Mouse (Mus musculus) hindbrain, embryonic 13.5 days (tissue): ENCODE measurements around the gene Myrip. TPM values are rescaled to one million over a fixed set of nuclear protein-coding genes. Genes with fewer than 3 reads are reported as not detected.
"Not testable (repeated sequence)": the region's sequence is repeated elsewhere in the genome, so short reads cannot be mapped to it uniquely, and the experiment has no call there.

Source experiments
- ATAC-seq: fragments of 200-750 bp; cut with Nextera tagmentation; 2 replicates; pipeline ENCODE4 v1.8.0; 2017; ENCODE audit warnings: moderate TSS enrichment; ENCODE audit not compliant: low FRiP score
- H3K27ac ChIP-seq: fragments of 300-500 bp; sonication (generic); 2 replicates; pipeline ENCODE4 v1.5.1; 2015; ENCODE audit warnings: inconsistent platforms, mild to moderate bottlenecking, moderate library complexity
- H3K27me3 ChIP-seq: fragments of 300-500 bp; sonication (generic); 2 replicates; pipeline ENCODE4 v1.6.1; 2015; ENCODE audit warnings: mild to moderate bottlenecking, inconsistent platforms
- H3K36me3 ChIP-seq: fragments of 300-500 bp; sonication (generic); 2 replicates; pipeline ENCODE4 v1.6.1; 2015; ENCODE audit warnings: mild to moderate bottlenecking, inconsistent platforms
- H3K4me1 ChIP-seq: fragments of 300-500 bp; sonication (generic); replicated peaks from 2 replicates; pipeline ENCODE4 v1.6.1; 2015; ENCODE audit warnings: inconsistent platforms
- H3K4me2 ChIP-seq: fragments of 300-500 bp; sonication (generic); 2 replicates; pipeline ENCODE4 v1.6.1; 2015; ENCODE audit warnings: inconsistent platforms, mild to moderate bottlenecking, moderate library complexity
- H3K4me3 ChIP-seq: fragments of 300-500 bp; sonication (generic); 2 replicates; pipeline ENCODE4 v1.5.1; 2015; ENCODE audit warnings: mild to moderate bottlenecking, inconsistent platforms
- H3K9ac ChIP-seq: fragments of 300-500 bp; sonication (generic); 2 replicates; pipeline ENCODE4 v1.6.1; 2015; ENCODE audit warnings: mild to moderate bottlenecking, inconsistent platforms
- H3K9me3 ChIP-seq: fragments of 300-500 bp; sonication (generic); 2 replicates; pipeline ENCODE4 v1.6.1; 2016; ENCODE audit warnings: inconsistent platforms
- WGBS: fragments of 180-500 bp; shearing (Covaris S2); methylation state at CpG from one replicate; pipeline ENCODE4 v1.1.7; 2015; 5-methylcytosine and 5-hydroxymethylcytosine counted together
- polyA plus RNA-seq: library from polyadenylated mRNA; unstranded; fragments of >200 nt; fragmentation: Nextera tagmentation; extraction: Ambion mirVana; gene quantifications from 2 replicates; pipeline ENCODE4 v1.2.1, GENCODE M21; 2015

Myrip gene
- polyA plus RNA-seq, 1 experiment from 2014 or later = 4.3 TPM

- Histone ChIP-seq H3K4me3 (no peak overlapping the region), H3K36me3 (no peaks in the 10 kb centered on the region), H3K4me1 (peaks cover 13% of the 10 kb centered on the region), H3K4me2 (no peak overlapping the region), H3K9ac (no peak overlapping the region), H3K27me3 (no peaks in the 10 kb centered on the region), H3K27ac (no peak overlapping the region), H3K9me3 (no peaks in the 10 kb centered on the region)
- WGBS = 93% methylated on average over 6 of the region's 6 CpGs
- no peak for ATAC-seq
Observed at GRCm38 (mm10) chr9:120361656-120362055, 60.3 kb downstream of the Myrip start.

- no peaks in the 10 kb centered on the region for H3K27me3 ChIP-seq
- H3K4me1 ChIP-seq = peaks cover 13% of the 10 kb centered on the region
- no peak overlapping the region for H3K27ac ChIP-seq
- H3K9ac ChIP-seq = no peak overlapping the region
- H3K9me3 ChIP-seq = no peaks in the 10 kb centered on the region
- no peak for ATAC-seq
- H3K4me2 ChIP-seq = no peak overlapping the region
- H3K36me3 ChIP-seq = no peaks in the 10 kb centered on the region
- H3K4me3 ChIP-seq = no peak overlapping the region
- WGBS = 91% methylated on average over 3 of the region's 3 CpGs
Observed at GRCm38 (mm10) chr9:120362684-120363083, 61.4 kb downstream of the Myrip start.

- 90% methylated on average over 19 of the region's 19 CpGs for WGBS
- no peak overlapping the region for H3K4me3 ChIP-seq
- no peak overlapping the region for H3K27ac ChIP-seq
- no peaks in the 10 kb centered on the region for H3K36me3 ChIP-seq
- H3K9me3 ChIP-seq = no peaks in the 10 kb centered on the region
- no peak overlapping the region for H3K4me2 ChIP-seq
- no peaks in the 10 kb centered on the region for H3K27me3 ChIP-seq
- ATAC-seq = no peak
- H3K9ac ChIP-seq = no peak overlapping the region
- H3K4me1 ChIP-seq = peaks cover 9% of the 10 kb centered on the region
Observed at GRCm38 (mm10) chr9:120364653-120365283, 63.5 kb downstream of the Myrip start.

GRCm38 (mm10) chr9:120367526-120367925, 66.2 kb downstream of the Myrip start:
- no peaks in the 10 kb centered on the region for H3K27me3 ChIP-seq
- no peak overlapping the region for H3K9ac ChIP-seq
- H3K36me3 ChIP-seq = no peaks in the 10 kb centered on the region
- no peak overlapping the region for H3K27ac ChIP-seq
- WGBS = 92% methylated on average over 1 of the region's 1 CpGs
- no peak for ATAC-seq
- H3K9me3 ChIP-seq = no peaks in the 10 kb centered on the region
- H3K4me1 ChIP-seq = no peaks in the 10 kb centered on the region
- no peak overlapping the region for H3K4me2 ChIP-seq
- no peak overlapping the region for H3K4me3 ChIP-seq

GRCm38 (mm10) chr9:120371633-120372032, 70.3 kb downstream of the Myrip start:
- H3K9me3 ChIP-seq = no peaks in the 10 kb centered on the region
- no peaks in the 10 kb centered on the region for H3K36me3 ChIP-seq
- no peak for ATAC-seq
- no peak overlapping the region for H3K4me3 ChIP-seq
- 79% methylated on average over 5 of the region's 5 CpGs for WGBS
- no peak overlapping the region for H3K27ac ChIP-seq
- H3K4me2 ChIP-seq = no peak overlapping the region
- no peak overlapping the region for H3K9ac ChIP-seq
- no peaks in the 10 kb centered on the region for H3K4me1 ChIP-seq
- H3K27me3 ChIP-seq = no peaks in the 10 kb centered on the region

GRCm38 (mm10) chr9:120372347-120372746, 71.0 kb downstream of the Myrip start:
- no peak overlapping the region for H3K9ac ChIP-seq
- H3K4me1 ChIP-seq = no peaks in the 10 kb centered on the region
- H3K36me3 ChIP-seq = no peaks in the 10 kb centered on the region
- H3K4me2 ChIP-seq = no peak overlapping the region
- H3K27me3 ChIP-seq = no peaks in the 10 kb centered on the region
- H3K27ac ChIP-seq = no peak overlapping the region
- no peak for ATAC-seq
- WGBS = 67% methylated on average over 6 of the region's 6 CpGs
- no peaks in the 10 kb centered on the region for H3K9me3 ChIP-seq
- H3K4me3 ChIP-seq = no peak overlapping the region

GRCm38 (mm10) chr9:120377726-120378125, 76.4 kb downstream of the Myrip start:
- no peak for ATAC-seq
- no peak overlapping the region for H3K27ac ChIP-seq
- H3K36me3 ChIP-seq = no peaks in the 10 kb centered on the region
- no peak overlapping the region for H3K9ac ChIP-seq
- H3K4me3 ChIP-seq = no peak overlapping the region
- no peak overlapping the region for H3K4me2 ChIP-seq
- no peaks in the 10 kb centered on the region for H3K27me3 ChIP-seq
- H3K9me3 ChIP-seq = no peaks in the 10 kb centered on the region
- 33% methylated on average over 11 of the region's 11 CpGs for WGBS
- peaks cover 3% of the 10 kb centered on the region; the same call in 1 of the 2 replicates for H3K4me1 ChIP-seq

DNA sequence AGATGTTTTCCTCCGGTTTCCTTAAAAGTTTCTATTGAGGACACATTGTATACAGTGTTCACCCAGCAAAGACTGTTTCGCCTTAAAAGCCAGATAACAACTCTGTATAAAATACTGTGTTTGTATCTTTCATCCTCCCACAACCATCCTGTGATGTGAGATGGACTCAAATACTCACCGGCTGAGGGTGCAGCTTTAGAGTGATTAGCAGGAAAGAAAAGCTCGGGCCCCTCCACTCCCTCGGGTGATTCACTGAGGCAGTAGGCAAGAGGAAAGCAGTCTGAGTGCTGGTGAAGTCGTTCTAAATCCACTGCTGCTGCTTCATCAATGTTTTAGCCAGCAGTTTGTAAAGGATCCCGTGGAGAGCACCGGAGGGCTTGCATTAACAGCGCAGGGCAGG, 93.9 kb downstream of the Myrip start:
- 44% methylated on average over 9 of the region's 9 CpGs for WGBS
- no peak for ATAC-seq
- H3K27ac ChIP-seq = no peak overlapping the region
- peaks cover 3% of the 10 kb centered on the region; the same call in 1 of the 2 replicates for H3K27me3 ChIP-seq
- peaks cover 6% of the 10 kb centered on the region; the same call in 1 of the 2 replicates for H3K4me1 ChIP-seq
- H3K4me3 ChIP-seq = no peak overlapping the region
- no peak overlapping the region for H3K9ac ChIP-seq
- no peak overlapping the region for H3K4me2 ChIP-seq
- H3K36me3 ChIP-seq = no peaks in the 10 kb centered on the region
- no peaks in the 10 kb centered on the region for H3K9me3 ChIP-seq

- no peak overlapping the region for H3K9ac ChIP-seq
- H3K4me2 ChIP-seq = no peak overlapping the region
- H3K4me3 ChIP-seq = no peak overlapping the region
- no peaks in the 10 kb centered on the region for H3K9me3 ChIP-seq
- ATAC-seq = no peak
- H3K36me3 ChIP-seq = no peaks in the 10 kb centered on the region
- no peak overlapping the region for H3K27ac ChIP-seq
- 92% methylated on average over 7 of the region's 7 CpGs for WGBS
- H3K27me3 ChIP-seq = peaks cover 3% of the 10 kb centered on the region; the same call in 1 of the 2 replicates
- peaks cover 6% of the 10 kb centered on the region; the same call in 1 of the 2 replicates for H3K4me1 ChIP-seq
Observed at GRCm38 (mm10) chr9:120396579-120397185, 95.4 kb downstream of the Myrip start.

DNA sequence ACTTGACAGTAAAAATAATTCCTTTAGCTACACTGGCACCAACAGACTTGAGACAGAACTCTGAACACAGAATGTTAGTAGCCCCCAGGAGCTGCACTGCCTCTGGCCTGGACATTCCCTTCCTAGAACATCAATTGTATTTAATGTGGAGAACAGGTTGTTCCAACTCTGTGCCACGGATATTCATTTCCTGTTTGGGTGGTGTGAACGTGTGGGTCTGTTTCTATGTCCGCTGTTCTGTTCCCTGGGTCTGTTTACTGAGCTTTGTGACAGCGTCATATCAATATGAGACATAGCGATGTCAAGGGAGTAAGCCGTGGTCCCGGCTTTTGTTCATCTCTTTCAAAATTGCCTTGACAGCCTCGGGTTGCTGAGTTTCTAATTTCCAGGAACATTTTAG, 97.0 kb downstream of the Myrip start:
- Histone ChIP-seq H3K36me3 (no peaks in the 10 kb centered on the region), H3K9me3 (no peaks in the 10 kb centered on the region), H3K4me1 (peaks cover 6% of the 10 kb centered on the region; the same call in 1 of the 2 replicates), H3K4me3 (no peak overlapping the region), H3K9ac (no peak overlapping the region), H3K27ac (no peak overlapping the region), H3K4me2 (no peak overlapping the region), H3K27me3 (peaks cover 3% of the 10 kb centered on the region; the same call in 1 of the 2 replicates)
- WGBS = 89% methylated on average over 8 of the region's 8 CpGs
- ATAC-seq = no peak

- not testable (repeated sequence) for H3K9me3 ChIP-seq, ATAC-seq
- 83% methylated on average over 2 of the region's 2 CpGs for WGBS
Observed at GRCm38 (mm10) chr9:120399537-120399936, 98.2 kb downstream of the Myrip start.

GRCm38 (mm10) chr9:120402368-120402767, 101.1 kb downstream of the Myrip start:
- Histone ChIP-seq H3K9ac (no peak overlapping the region), H3K9me3 (no peaks in the 10 kb centered on the region), H3K27me3 (no peaks in the 10 kb centered on the region), H3K4me1 (no peaks in the 10 kb centered on the region), H3K4me2 (no peak overlapping the region), H3K27ac (no peak overlapping the region), H3K36me3 (no peaks in the 10 kb centered on the region), H3K4me3 (no peak overlapping the region)
- no peak for ATAC-seq
- WGBS = 92% methylated on average over 3 of the region's 3 CpGs

More at GRCm38 (mm10) chr9:120399537-120399936, 98.2 kb downstream of the Myrip start:
- not testable (repeated sequence) for H3K4me3 ChIP-seq, H3K4me1 ChIP-seq, H3K4me2 ChIP-seq, H3K27ac ChIP-seq, H3K36me3 ChIP-seq, H3K27me3 ChIP-seq, H3K9ac ChIP-seq

DNA sequence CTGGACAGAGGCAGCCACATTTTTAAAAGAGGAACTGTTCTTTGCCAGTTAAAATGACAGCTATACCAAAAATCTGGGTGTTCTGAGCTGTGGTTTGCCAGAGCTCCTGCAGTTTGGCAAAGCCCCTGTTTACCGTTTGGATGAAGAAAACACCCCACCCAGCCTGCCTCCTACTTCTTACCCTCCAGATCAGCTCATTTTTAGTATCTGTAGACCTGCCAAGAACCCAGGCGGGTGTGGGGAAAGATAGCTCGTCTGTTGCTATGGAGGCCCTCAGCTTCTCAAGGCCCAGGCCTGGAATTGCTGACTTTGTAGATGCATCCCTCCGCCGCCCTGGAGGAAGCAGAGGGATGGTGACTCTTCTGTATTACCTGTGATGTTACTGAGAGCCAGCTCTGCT, 102.3 kb downstream of the Myrip start:
- Histone ChIP-seq H3K36me3 (no peaks in the 10 kb centered on the region), H3K9me3 (no peaks in the 10 kb centered on the region), H3K4me1 (no peaks in the 10 kb centered on the region), H3K27me3 (no peaks in the 10 kb centered on the region), H3K9ac (no peak overlapping the region), H3K4me3 (no peak overlapping the region), H3K4me2 (no peak overlapping the region), H3K27ac (no peak overlapping the region)
- WGBS = 74% methylated on average over 5 of the region's 5 CpGs
- no peak for ATAC-seq
